Mouse (Mus musculus): Measurements from ENCODE around the gene Utrn.
A peak's percentile ranks its signal among the peaks of the same experiment; 100 is the strongest.

Utrn gene

DNA sequence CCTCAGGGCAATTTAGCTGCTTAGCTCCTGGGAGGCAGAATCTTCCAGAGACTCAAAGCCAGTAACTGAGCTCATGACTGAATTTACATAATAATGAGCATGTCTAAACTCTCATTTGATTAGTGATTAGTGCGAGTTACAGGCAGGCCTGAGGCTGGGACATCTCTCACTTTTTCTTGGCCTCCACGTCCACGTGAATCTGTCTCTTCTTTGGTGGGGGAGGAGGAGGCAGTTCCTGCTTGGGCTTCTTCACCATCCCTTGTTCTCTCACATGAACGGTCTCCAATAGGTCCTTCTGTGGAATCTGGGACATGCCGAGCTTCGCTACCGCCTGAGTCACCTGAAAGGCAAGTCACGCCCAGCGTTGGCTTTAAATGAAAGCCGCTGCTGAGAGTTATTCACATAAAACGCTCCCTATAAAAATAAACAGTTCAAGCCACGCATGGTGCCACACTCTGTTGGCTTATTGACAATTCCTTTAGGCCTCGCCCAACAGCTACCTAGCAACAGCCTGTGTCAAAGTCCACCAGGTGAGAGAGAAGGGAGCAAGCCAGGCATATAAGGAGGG is 143.0 kb downstream of the Utrn start:
- DNase-seq = no peak

DNA sequence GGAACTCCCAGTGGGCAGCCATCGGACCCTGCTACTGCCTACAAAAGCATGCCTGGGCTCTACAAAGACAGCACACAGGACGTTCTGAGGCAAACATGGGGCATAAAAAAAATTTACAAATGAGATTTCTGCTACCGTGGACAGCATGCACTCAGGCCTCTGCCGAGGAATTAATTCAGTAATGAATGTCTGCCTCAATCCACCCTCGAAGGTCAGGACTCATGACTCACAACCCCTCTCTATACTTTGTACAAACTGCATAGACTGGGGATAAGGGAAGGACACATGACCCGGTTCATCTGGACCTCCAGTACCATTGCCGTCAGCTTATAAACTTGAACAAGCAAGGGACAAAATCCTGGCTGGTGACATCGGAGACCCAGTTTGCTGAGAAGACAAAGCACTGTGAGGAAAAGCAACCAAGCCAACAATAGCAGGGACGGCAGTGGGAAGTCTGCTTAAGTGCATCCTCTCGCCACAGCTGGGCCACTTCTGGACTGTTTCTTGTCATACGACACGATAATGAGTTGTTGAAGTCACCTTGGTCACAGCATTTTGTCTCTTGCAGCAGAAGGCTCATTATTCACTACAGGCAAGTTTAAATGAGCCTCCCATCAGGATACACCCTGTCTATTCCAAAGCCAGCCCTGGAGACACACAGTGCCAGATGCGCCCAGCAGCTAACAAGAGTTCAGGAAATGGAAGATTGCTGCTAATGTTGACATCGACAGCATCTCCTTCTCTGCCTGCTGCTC is 144.7 kb downstream of the Utrn start:
- DNase-seq = no peak

DNA sequence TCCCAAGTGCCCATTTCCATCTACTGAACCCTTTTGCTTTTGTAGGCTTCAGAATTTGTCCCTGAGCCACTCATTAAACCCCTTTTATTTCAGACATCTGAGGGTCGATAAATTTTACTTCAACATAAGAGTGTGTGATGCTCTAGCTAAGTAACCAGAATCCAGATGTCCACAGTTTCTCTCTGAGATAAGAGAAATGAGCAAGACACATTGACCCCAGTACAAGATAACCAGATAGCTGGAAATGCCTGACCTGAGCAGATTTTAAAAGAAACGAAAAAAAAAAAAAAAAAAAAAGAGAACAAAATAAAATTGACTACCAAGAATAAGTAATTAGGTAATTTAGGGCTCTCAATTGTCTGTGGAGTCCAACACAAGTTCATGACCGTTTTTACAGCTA is 145.9 kb downstream of the Utrn start:
- DNase-seq = no peak

- no peak for DNase-seq
These were observed 147.1 kb downstream of the Utrn start for GRCm38 (mm10) chr10:12722111-12722510.

DNA sequence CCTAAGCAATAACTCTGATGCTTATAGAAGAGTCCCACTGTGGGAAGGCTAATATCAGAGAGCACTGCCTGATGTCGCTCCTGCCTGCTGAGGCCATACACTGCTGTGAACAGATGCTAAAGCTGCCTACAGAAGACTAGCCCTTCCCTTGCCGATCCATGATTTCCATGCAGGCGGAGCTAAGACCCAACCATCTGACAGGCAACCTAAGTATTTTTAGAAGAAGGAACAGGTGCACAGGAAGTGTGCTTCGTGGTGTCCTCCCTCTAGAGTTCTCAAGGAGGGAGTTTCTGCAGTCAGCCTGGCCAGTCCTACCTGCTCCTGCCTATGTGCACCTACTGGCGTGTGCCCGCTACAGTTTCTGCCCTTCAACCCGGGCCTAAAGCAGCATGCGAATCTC is 150.8 kb downstream of the Utrn start:
- no peak for DNase-seq

DNA sequence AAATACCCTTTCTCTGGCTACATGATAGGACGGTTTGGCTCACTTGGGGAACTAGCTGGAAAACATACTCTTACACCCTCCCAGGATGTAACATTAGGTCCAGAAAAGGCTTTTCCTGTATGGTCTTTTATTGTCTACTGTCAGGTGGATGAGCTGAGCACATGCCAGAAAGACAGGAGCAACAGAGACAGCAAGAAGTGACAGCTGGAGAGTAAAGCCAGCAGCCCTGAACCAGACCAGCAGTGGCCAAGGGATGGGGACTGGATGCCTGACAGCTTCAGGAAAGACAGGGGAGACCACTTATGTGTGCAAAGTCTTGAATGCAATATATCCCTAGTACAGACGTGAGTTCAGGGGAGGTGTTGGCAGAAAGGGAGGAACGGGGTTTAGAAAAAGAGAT is 151.8 kb downstream of the Utrn start:
- DNase-seq = no peak

DNA sequence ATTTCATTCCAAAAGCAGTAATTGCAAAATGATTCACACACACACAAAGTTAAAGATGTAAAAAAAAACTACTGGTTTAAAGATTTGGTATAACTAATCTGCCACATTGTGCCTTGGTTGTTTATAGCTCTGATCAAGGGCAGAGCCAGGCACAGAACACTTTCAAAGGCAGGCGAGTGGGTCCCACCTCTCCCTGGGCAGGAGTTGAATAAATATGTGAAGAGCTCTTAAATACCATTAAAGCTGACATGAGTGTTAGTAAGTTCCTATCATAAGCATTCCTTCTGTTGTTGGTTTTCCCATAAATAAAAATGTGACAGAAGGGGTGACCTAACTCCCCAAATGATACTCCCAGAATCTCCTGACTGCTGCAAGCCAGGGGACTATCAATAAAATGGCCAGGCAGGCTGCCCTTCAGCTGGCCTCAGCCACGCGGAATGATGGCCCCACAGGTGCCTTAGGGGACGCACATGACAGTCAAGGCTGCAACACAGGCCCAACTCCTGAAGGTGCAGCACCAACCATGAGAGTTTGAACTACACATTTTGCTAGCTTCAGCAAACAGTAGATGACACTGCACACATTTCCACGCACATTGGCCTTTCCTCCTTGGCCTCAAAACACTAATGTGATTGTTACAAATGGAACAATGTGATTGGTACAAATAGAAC is 152.4 kb downstream of the Utrn start:
- no peak for DNase-seq

- no peak for DNase-seq
These were observed 155.8 kb downstream of the Utrn start for GRCm38 (mm10) chr10:12713236-12713855.

DNA sequence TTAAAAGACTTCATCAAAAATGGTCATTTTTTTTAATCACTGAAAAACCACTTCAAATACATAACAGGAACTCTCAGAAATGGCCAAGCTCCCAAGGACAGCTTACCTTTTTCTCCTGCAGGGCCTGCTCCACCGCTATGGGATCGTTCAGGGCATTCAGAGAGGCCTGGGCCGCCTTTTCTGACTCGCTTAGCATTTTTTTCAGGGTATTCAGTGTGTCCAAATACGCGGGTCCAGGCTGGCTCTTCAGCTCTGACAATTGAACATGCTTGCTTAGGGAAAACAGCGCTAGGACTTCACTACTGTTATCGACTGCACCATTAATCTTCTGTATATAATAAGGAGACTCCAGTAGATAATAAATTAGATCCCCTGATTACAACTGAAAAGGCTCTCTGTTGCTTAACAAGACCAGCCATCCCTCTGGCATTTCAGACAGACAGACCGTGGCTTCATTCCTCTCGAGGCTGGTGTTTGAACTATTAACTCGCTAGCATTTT is 157.8 kb downstream of the Utrn start:
- no peak for DNase-seq

GRCm38 (mm10) chr10:12706516-12706915 is 162.6 kb downstream of the Utrn start:
- DNase-seq = no peak

DNA sequence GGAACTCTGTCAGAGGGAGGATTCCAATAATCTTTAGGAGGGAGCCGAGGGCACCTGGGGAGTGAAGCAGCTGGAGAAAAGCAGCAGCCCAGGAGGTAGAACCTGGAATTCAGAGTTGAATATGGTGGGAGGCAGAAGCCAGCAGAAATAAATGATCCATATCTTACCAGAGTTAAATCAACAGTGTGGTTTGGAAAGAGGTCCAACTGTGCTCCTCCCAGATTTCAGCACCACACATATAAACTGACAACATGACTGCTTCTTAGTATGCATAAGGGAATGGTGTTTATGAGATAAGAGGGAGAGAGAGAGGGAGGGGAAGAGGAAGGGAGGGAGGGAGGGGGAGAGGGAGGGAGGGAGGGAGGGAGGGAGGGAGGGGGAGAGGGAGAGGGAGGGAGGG is 163.2 kb downstream of the Utrn start:
- no peak for DNase-seq

DNA sequence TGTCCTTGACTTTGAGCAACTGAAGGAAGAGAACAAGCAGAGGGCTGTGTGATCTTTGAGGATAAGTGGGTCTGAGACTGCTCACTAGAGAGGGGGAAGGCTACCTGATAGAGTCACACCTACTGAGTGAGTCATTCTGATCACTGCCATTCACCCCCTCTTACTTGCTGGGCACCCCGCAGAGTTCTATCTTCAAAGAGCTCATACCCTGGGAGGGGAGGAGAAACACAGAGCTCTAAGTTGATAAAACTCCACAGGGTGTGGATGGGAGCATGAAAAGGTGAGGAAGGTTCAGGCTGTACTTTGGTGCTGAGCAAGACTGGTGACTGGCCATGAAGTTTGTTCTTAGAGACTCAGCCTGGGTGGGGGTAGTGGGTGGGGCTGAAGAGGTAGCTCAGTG is 164.9 kb downstream of the Utrn start:
- DNase-seq = no peak

DNA sequence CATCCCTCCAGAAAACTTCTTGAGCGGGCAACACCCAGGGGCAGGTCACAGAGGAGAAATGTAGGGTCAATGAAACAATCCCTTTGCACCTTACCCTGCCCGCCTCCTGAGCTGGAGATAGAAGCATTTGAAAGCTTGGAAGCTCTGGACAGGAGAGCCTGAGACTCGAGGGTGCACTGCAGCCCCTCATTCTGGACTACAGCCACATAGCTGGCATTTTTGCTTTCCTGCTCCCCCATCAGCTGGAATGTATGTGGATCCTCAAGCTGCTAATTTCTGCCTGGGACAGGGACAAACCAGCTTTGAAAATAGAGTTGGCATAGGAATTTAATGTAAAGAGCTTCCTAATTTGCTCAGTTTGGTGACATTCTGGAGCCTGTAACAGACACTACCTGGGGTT is 165.6 kb downstream of the Utrn start:
- no peak for DNase-seq

DNA sequence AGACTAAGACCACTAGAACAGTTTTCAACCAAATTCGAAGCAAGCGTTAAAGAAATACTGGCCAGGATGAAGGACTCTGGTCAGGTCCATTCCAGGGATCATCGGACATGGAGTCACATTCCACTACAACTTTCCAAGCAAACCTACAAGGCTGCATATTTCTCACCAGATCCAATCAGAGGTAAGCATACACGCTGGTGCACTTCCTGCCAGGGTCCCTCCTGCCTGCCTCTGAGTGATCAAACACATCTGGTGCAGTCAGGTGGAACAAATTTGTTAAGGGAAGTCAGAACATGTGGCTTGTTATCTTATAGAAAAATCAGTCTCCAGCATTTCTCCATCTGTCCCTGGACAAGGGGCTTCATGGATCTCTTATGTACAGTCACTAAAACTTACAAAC is 167.0 kb downstream of the Utrn start:
- no peak for DNase-seq

- no peak for DNase-seq
These were observed 167.5 kb downstream of the Utrn start for GRCm38 (mm10) chr10:12701694-12702093.

DNA sequence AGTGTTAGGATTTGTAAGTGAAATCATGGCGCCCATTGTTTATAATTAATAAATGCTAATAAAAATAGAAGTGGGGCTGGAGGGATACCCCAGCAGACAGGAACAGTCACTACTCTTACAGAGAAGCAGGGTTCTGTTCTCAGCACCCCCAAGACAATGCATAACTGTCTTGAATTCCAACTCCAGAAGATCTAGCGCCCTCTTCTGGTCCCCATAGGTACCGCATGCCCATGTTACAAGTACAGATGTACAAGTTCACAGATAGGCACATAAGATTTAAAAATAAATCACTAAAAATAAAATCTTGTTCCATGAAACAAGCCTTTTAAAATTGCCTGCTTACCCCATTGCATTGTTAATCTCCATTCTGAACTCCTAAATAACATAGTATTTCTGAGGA is 168.6 kb downstream of the Utrn start:
- peak; percentile 30 to 32 for DNase-seq

DNA sequence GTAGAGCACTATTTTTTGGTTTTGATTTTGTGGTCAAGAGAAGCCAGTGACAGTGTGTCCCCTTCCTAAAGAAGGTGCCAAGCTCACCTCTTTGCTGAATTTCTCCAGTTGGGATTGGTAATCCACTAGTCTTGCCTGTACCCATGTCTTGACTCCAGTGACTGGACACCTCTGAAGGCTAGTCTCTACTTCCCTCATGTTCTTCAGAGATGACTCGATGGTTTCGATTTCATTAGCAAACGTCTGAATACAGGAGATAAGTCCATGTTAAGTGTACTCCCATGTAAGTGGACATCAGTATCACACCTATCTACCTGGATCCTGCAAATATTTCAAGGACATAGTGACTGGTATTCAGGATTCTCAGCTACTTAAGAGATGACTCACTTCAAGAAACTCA is 171.3 kb downstream of the Utrn start:
- DNase-seq = no peak

GRCm38 (mm10) chr10:12696704-12697103 is 172.5 kb downstream of the Utrn start:
- DNase-seq = no peak

DNA sequence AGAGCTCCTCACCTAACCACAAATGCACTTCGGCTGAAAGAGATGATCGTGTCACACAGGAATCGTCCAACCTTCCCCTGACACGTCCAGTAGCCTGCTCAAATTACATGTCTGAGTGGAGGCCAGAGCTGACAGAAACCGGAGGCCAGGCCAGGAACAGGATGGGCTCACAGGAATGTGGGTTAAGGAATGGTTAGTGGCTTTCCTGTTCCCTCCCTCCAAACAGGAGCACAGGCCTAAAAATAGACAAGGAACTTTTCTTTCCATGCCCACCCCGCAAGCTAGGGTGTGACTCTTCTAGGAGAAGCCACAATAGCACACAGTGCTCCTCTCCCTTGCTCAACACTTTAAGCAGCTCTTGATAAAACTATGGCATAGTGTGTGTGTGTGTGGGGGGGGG is 174.4 kb downstream of the Utrn start:
- no peak for DNase-seq

- DNase-seq = peak; percentile 59 to 67
These were observed 178.6 kb downstream of the Utrn start for GRCm38 (mm10) chr10:12690601-12691000.

DNA sequence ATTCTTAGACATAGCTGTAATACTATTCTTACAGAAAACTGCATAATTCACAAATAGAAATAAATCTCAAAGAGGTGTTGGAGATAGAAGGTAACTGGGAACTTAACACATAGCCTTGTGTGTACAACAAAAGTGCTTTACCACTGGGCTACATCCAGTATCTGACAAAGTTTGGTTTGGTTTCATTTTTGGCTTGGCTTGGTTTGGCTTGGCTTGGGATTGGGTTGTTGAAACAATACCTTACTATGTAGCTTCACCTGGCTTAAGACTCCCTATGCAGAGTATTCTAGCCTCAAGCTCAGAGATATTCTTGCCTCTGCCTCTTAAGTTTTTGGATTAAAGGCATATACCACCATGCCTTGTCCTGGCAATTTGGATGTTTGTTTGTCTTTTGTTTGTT is 183.5 kb downstream of the Utrn start:
- DNase-seq = no peak

GRCm38 (mm10) chr10:12684018-12684417 is 185.1 kb downstream of the Utrn start:
- DNase-seq = no peak

DNA sequence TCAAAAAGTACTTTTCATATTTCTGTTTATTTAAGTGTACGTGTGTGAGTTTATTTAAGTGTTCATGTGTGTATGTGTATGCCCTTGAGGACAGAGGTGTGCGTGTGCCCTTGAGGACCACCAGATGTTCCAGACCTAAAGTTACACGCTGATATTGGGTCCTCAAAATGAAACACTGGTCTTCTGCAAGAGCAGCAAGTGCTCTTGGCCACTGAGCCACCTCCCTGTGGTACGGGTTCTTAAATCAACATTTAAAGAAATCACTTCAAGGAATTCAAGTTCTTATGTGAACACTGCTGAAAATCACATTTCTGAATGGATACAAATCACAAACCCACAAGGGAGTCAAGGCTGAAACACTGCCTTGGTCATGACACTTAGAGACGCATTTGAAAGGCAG is 195.9 kb downstream of the Utrn start:
- DNase-seq = no peak

GRCm38 (mm10) chr10:12671608-12672007 is 197.6 kb downstream of the Utrn start:
- DNase-seq = no peak
